Mouse (Mus musculus) activated CD4-positive, CD25-positive, alpha-beta regulatory T cell, adult 4 months (primary cell): ENCODE data around the gene Gm29866. TPM values are rescaled to one million over a fixed set of nuclear protein-coding genes. Genes with fewer than 3 reads are reported as not detected.
"Not testable (repeated sequence)": the region's sequence is repeated elsewhere in the genome, so short reads cannot be mapped to it uniquely, and the experiment has no call there.

ENCODE experiments used
- ATAC-seq: one replicate; pipeline ENCODE4 v1.8.0; 2017
- polyA plus RNA-seq, 2 experiments: library from polyadenylated mRNA; unstranded; fragments of 100-300 nt; shearing (Covaris generic); gene quantifications; one replicate each; pipeline ENCODE4 v1.2.1; 2017

Gm29866 gene
- not detected for polyA plus RNA-seq

GRCm38 (mm10) chrY:20993557-20993956 is at the start of gene Gm29866:
TSS of gene Gm29866 (minus strand) at chrY:20993657.
- not testable (repeated sequence) for ATAC-seq

Other genes starting within 250 kb of the Gm29866 start
- gene Gm20909, start 170.9 kb upstream of the Gm29866 start, polyA plus RNA-seq: not detected
- not detected for gene Gm20865, start 247.9 kb upstream of the Gm29866 start, polyA plus RNA-seq